Mouse (Mus musculus) ovary, postnatal 10 days (tissue): Measurements from ENCODE around the gene Tgif1.

Experiments used
- DNase-seq: peaks from one replicate; pipeline ENCODE4 v3.0.0; 2022; ENCODE audit warnings: low spot score

Tgif1 gene

DNA sequence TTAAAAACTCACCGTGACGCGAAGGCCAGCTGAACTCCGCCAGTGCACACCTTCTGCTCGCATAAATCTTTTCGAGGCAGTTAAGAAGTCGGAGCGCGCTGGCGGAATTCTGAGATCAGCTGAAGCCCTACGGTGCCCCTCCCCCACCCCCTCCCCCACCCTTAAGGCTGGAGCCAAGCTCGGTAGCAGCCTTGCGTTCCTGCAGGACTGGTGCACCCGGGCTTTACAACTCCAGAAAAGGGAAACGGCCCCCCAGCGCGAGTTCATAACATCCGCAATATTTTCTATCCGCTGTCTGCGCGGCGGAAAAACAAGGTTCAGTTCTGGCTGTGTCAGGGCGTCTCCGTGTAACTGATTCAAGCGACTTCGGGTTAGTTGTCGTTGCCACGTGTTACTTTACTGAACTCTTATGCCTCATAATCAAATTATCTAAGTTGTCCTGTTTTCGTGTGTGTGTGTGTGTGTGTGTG lies at the start of gene Tgif1:
TSS of gene Tgif1 (minus strand) at position 111 of the 470 bp plus-strand sequence.
- DNase-seq = no peak

DNA sequence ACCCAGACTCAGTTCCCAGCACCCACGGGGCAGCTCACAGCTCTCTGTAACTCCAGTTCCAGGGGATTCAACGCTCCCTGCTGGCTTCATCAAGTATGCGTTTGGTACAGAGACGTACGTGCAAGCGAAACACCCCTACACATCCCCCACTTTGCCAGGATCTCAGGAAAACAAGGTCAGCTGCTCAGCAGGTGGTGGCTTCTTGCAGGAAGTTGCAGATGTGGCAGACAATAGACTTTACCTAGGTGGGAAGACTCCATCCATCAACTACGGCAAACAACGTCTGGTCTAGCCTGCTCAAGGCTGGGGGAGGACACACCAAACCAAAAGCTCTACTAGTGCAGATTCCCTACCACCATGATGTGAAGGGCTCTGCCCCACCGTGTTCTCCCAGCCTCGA lies 47.3 kb upstream of the Tgif1 start:
- DNase-seq = no peak

DNA sequence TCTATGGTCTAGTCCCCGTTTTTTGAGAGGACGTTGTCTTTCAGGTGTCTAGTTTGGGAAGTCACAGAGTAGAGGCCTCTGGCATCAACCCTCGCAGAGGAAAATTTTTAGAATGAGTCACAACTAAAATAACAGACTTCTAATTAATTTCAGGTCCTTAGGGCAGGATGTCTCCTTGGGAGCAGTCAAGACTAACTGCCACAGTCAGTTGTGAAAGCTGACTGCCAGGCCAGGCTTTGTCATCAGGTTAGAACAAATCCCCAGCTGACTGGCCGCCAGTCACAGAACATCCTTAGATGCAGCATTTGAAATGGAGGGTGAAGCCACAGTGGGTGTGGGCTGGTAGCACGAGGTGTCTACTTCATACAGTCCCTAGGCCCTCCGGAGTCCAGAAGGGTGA lies 46.3 kb upstream of the Tgif1 start:
- no peak for DNase-seq

DNA sequence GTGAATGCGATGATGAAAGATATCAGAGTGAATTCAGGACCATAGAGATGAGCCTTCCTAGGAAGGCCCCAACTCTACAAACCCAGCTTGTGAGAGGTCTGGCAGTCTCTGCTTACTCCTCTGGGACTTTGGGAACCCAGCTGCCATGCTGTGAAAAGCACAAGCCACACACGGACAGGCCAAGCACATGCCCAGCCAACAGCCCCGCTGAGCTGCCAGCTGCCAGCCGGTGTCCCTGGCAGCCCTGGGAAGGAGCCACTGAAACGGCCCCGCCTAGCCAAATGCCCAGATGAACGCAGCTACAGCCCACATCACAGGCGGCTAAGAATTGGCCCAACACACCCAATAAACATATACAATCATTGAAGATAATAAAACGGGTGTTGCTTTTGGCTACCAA lies 41.5 kb upstream of the Tgif1 start:
- DNase-seq = no peak

DNA sequence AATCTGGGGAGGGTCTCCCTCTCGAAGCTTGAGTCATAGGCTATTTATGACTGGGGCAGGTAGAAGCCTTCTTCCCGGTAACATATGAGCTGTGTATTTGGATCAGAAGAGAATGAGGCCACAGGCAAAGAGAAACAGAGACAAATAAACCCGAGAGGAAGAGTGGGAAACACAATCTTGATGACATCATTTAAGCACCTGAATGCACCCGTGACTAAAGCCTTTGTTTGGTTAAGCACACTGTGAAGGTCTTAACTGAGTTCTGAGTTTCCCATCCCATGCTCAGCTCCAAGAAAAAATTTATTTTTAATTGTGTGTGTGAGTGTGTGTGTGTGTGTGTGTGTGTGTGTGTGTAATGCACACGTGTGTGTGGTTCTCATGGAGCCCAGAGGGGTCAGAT lies 39.8 kb upstream of the Tgif1 start:
- DNase-seq = no peak

DNA sequence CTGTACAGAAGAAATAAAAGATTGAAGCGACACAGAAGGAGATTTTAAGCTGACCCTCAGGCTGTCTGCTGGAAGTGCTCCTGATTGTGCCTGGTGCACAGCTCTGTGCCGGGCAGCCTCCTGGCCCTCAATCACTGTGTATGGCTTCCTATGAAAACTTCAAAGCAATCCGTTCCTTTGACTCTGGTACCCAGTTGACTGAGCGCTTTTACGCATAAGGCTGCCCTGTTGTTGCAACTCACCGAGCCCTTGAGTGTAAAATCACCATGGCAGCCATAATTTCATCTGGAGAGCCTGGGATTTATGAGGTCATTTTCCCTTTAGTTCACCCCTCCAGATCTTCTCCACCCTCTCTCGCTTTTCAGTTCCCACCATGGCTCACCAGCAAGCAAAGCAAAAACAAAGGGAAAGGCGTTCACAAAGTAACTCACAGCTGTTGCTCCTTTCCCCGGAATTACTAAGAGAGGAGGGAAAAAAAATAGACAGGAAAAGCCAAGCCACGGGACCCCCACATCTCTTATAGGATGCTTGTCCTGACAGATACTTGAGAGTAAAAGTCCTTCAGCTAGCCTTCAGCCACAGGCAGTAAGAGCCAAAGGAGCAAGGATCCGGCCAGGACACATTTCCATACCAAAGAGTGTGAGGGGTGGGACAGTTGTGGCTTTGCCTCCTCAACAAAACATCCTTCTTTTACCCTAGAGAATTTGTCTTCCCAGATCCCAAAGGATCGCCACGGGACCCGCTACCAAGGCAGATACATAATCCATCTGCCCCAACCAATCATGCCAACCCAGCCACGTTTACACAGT lies 39.1 kb upstream of the Tgif1 start:
- DNase-seq = no peak

DNA sequence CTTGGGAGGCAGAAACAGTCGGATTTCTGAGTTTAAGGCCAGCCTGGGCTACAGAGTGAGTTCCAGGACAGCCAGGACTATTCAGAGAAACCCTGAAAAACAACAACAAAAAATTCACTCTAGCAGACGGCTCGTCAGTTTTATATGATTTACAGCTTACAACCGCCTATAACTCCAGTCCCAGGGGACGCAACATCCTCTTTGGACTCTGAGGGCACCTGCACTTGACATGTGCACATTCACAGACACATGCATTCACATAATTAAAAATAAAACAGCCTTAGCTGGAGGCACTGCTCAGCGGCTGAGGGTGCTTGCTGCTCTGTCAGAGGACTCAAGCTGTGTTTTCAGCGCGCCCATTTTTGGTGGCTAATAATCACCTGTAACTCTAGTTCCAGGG lies 37.2 kb upstream of the Tgif1 start:
- no peak for DNase-seq

DNA sequence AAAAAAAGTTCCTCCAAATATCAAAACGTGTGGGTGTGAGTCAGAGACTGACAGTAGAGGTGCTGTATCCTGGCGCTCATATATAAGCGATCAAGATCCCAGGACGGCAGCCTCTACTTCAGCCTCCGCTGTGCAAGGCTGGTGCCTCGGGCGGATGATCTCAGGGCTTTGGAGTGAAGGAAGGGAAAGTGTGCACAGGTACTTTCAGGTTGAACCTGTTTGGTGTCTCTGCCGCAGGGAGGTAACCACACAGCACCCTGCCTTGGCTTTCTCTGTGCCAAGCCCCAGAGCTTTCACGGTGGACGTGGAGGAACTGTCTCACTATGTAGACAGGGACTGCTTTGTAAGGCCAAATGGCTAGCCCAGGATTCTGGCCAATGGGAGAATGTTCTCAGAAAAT lies 35.3 kb upstream of the Tgif1 start:
- DNase-seq = no peak

DNA sequence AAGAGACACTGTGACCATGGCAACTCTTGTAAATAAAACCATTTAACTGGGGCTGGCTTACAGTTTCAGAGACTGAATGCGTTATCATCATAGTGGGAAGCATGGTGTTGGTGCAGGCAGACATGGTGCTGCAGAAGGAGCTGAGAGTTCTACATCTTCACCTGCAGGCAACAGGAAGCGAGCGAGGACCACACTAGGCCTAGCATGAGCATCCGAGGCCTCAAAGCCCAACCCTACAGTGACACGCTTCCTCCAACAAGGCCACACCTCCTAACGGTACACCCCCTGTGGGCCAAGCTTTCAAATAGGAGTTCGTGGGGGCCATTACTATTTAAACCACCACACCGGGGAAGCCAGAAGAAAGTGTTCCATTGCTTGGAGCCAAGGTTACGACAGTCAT lies 34.5 kb upstream of the Tgif1 start:
- no peak for DNase-seq

DNA sequence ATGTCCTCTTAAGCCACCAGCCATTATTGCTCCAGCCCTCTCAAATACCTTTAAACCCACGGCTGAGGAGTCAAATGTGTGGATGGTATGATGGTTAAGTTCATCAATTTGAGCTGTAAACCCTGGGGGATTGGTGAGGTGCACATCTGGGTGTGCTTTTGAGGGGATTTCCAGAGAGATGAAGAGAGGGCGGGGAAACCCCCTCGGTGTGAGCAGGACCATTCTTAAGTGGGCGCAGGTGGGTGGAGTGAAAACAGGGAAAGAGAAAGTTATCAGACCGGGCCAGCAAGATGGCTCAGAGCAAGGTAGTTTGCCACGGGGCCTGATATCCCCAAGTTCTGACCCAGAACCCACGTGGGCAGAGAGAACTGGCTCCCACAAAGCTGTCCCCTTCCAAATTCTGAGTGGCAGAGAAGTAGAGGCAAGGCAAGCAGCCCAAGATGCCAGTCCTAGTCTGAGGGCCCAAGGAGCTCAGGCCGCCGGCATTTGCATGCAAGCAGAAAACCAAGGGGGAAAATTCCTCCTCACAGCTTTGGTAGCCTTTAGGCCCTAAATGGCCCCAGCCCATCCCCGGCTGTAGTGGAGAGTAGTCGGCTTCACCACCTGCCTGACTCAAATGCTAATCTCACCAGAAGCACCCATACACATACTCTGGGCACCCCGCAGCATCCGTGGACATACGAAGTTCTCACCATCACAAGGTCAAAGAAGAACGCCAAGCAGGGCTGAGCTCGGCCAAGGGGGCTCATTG lies 33.5 kb upstream of the Tgif1 start:
- no peak for DNase-seq

DNA sequence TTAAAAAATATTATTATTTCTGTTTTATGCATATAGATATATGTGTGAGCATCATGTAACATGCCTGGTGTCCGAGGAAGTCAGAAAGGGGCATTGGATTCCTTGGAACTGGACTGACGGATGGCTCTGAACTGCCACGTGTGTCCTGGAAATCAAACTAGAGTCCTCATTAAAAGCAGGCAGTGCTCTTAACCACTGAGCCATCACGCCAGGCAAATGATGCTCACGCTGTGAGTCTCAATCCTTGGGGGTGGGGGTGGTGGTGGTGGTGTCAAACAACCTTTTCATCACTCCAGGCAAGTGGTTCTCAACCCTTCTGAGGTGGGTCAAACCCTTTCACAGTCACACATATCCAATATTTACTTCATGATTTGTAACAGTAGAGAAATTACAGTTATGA lies 32.5 kb upstream of the Tgif1 start:
- no peak for DNase-seq

DNA sequence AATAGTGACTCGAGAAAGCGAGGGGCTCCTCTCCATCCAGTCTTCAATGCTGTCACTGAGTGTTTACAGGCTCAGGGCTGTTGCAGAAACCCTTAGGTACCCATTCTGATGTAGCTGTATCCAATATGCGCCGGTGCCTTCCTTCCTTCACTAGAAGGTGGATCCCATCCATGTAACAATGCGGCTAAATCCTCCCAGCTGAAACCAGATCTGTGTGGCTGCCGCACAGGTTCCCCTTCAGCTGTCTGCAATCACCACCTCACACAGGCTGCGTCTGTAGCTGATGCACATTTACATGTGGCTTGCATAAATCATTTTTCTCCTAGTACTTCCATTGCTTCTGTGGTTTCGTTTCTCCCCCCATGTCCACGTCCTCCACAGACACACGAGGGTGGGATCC lies 28.6 kb upstream of the Tgif1 start:
- no peak for DNase-seq

DNA sequence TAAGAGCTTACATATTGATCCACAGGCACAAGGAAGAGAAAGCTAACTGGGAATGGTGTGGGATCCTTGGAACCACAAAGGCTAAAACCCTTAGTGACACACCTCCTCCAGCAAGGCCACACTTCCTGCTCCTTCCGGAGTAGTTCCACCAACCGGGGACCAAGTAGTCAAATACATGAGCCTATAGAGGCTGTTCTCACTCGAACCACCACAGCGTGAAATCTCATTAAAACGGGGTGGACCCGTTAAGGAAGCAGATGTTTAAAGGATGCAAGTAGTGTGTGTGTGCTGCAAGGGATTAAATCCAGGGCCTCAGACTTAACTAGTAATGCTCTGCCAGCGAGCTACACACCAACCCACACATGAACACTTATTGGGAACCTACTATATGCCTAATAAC lies 27.8 kb upstream of the Tgif1 start:
- no peak for DNase-seq

DNA sequence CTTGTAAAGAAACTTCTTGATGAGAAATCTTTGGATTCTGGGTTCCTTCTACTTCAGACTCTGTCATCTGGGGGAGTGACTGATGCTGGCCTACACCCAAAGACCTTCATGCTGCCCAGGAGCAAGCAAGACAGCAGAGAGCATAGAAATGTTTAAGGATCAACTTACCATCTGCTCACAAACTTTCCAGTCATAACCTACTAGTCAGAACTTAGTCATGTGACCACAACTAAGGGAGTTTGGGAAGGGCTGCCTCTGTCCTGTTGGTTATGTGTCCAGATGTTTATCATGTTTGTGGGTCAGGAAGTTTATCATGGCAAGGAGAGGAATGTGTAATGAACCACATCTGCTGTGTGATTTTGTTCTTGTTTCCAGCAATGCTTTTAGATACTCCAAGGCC lies 24.9 kb upstream of the Tgif1 start:
- no peak for DNase-seq

DNA sequence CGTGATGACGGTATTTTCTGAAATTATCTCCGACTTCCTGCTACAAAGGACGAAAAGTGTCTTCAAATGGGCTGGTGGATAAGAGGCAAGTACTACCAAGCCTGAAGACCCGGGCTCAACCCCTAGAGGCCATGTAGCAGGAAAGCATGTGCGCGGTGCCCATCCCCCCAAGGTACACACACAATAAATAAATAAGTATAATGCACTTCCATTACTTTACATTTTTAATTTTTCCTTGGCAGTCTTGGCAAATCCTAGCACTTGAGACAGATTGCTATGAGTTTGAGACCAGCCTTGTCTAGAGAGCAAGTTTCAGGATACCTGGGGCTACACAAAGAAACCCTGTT lies 20.4 kb upstream of the Tgif1 start:
- DNase-seq = no peak

DNA sequence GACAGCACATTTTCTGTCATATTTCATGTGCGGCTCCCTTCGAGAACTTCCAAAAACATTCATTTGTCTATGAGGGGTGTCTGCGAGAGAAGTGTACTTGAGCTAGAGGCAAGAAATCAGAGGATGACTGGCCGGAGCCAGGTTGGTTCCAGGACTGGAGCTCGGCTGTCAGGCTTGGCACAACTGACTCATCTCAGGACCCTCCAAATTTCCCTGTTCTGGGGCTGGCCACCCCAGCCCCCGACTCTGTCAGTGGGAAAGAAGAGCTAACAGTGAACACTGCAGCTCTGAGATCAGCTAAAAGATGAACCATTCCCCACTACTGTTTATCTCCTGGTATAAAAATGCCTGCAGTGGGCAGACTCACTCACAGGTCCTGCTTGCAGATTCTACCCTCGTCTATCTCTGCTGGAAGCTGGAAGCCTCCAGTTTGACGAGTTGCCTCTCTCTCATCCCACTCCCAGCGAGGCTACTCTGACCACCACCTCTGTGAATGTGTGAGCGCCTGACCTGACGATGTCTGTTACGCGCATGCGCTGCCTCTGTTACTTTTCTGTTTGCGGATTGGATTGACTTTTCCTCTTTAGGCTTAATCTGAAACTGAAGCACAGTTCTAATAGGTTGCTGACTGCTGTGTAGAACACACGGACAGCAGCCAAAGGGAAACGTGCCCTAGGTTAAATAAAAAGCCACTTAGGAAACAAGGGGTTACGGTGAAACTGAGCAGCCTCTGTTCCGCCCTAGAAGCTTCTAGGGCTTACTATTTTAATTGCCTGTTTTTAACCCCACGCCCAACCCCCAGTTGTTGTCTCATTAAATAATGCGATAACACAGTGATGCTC lies 19.8 kb upstream of the Tgif1 start:
- no peak for DNase-seq

DNA sequence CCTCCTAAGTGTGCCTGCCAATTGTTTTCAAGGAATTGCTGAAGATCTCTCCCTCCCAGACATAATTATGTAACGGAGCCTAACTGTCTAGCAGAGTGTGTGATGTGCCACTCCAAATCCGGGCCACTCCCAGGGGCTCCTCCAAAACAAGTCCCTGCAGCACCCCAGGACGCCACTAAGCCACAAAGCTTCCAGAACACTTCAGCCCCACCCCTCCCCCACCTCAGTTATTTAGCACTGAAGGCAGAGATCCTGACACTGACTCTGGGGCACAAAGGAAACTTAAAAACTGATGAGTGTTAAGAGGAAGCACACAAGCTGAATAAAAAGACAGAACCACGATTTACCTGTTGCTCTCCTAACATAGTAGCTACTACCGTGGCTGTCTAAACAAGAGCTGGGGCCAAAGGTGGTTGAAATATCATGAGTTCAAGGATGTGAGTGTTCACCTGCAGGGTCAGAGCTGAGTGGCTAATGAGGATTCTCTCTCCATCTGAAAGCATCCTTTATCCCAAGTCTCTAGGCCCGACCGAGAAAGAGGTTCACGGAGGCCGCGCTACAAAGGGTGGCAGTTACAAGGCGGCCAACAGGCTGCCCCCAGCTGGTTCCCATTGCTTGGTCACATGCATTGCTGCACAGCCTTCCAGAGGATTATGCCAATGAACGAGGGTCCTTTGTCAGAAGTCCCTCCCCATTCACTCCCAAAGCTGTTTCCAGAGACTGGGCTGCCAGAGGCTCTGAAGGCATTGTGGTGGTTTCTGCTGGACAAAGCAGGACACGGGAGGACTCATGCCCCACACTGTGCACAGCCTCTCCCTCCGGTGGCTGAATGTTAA lies 19.0 kb upstream of the Tgif1 start:
- no peak for DNase-seq

DNA sequence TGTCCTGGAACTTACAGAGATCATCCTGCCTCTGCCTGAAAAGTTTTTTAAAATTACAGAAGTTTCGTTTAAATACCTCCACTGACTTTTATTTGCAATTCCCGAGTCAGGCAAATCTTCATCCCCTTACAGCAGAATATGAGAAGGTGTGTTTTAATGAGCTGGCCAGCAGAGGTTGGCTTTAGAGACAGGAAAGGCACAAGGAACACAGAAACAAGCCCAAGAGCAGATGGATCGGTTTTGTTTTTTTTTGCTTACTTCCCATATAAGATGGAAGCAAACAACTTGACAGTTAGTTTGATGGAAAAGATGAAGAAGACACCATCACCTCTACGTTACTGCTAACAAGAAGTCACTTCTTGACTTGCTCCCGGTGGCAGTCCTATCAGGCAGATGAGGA lies 18.3 kb upstream of the Tgif1 start:
- no peak for DNase-seq

DNA sequence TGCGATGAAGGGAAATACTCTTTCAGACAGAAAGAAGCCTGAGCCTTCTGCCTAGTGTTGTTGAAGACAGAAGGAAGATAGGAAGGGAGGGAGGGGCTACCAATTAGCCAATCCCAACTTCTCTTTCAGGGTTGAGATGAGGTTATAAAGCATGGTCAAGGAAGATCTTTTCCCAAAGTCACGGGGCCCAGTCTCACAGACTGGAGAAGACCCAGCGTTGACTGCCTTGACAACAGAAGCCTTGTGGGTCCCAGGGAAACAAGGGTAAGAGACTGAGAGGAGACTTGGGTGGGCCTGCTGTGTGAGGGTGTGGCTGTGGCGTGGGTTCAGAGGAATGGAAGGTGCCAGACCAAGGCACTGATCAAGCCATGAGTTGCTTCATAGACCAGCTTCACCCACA lies 17.2 kb upstream of the Tgif1 start:
- DNase-seq = no peak

DNA sequence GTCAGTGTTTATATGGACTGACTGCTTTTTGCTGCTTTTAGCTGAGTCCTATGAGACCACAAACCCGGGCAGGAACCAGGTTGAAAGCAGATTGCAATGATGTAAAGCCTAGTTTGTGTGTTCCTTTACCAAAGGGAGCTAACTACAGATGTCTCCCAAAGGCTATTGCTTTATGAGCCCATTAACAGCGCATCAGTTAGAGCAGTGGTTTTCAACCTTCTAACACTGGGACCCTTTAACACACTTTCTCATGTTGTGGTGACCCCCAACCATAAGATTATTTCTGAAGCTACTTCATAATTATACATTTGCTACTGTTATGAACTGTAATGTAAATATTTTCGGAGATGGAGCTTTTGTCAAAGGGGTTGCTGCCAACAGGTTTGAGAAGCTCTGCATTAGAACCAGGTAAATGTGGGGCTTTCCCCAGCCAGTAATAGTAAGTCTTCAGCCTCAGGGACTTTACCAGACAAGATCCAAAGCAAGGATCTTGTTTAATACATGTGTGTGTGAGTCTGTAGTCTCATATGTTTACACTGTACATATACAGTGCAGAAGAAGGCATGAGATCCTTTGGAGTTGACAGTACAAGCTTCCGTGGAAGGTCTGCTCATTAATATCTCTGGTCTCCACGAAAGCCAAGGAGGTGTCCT lies 15.4 kb upstream of the Tgif1 start:
- DNase-seq = no peak

DNA sequence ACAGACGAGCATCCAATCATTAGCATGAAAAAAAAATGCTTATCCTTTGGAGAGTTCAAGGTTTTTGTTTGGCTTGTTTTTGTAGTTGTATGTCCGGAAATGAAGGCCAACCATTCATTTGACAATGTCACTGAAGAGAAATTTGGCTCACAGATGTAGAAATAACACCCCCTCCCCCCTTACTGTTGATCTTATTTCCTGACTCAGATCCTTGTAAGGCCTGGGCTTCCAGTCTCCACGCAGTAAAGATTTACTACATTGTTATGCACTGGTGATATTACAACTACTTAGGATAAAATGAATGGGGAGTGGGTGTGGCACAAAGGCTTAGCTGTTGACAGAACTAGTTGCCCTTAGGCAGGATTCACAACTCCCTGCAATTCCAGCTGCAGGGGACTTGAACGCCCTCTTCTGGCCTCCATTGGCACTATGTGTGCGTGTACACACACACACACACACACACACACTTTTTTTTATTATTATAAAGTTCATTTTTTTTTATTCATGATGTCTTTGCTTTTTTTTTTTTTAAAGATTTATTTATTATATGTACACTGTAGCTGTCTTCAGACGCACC lies 13.3 kb upstream of the Tgif1 start:
- DNase-seq = no peak
